Mouse (Mus musculus): ENCODE data around the gene Crb3.
"Not testable (repeated sequence)": the region's sequence is repeated elsewhere in the genome, so short reads cannot be mapped to it uniquely, and the experiment has no call there.

DNA sequence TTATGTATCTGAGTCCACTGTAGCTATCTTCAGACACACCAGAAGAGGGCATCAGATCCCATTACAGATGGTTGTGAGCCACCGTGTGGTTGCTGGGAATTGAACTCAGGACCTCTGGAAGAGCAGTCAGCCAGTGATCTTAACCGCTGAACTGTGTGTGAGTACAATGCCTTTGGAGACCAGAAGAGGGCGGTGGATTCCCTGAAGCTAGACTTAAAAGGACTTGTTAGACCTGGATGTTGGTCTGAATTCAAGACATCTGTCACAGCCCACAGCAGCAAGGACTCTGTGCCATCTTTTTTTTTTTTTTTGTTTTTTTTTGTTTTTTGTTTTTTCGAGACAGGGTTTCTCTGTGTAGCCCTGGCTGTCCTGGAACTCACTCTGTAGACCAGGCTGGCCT lies 7.2 kb upstream of the Crb3 start:
- not testable (repeated sequence) for TF ChIP-seq CTCF (IDR thresholded peaks at IDR 0.05; ENCODE audit: extremely low read depth, insufficient read length, insufficient replicate concordance, low read depth, low read length); POLR2A (IDR thresholded peaks at IDR 0.05; ENCODE audit: low read depth, low read length)

All from small intestine, adult 2 months (tissue).